Mouse (Mus musculus): Measurements from ENCODE around the gene Ddx4. TPM values are rescaled to one million over a fixed set of nuclear protein-coding genes. Genes with fewer than 3 reads are reported as not detected.

Gene Ddx4
- 0.23 and 0.49 TPM in 2 replicates for polyA plus RNA-seq (2011; ENCODE audit: insufficient read length, low read depth, missing spikeins)

DNA sequence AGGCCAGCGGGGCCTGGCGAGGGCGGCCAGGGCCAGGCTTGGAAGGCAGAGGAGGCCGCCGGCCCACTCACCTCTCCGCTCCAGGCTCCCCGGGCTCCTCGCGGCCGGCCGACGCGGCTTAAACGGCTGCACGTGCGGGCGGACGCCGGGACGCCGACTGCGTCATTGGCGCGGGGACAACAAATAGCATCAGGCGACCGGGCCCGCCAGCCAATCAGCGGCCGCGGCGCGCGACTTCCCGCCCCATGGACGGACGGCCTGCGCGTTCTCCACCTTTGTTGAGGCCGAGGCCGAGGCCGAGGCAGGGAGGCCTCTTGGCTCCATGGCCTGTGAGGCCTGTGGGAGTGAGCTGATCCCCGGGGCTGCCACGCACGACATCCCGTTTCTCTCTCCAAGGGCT, at the start of gene Ddx4:
Gene Ddx4 (minus strand): TSS at position 271 of the 400 bp plus-strand sequence.
- no peak within 1 kb of the TSS for H3K27ac ChIP-seq (ENCODE audit: insufficient read depth, low read length)
- no peaks in the 10 kb centered on the region for H3K4me1 ChIP-seq (ENCODE audit: control insufficient read depth, insufficient read depth, low read length)
- H3K4me3 ChIP-seq (ENCODE audit: insufficient read depth, low read length), result no peak within 1 kb of the TSS
- TF ChIP-seq POLR2A (IDR thresholded peaks at IDR 0.05; ENCODE audit: low read depth, low read length), result no peak
- no peak for TF ChIP-seq CTCF (IDR thresholded peaks at IDR 0.05; ENCODE audit: borderline replicate concordance, insufficient read depth, low read length)

DNA sequence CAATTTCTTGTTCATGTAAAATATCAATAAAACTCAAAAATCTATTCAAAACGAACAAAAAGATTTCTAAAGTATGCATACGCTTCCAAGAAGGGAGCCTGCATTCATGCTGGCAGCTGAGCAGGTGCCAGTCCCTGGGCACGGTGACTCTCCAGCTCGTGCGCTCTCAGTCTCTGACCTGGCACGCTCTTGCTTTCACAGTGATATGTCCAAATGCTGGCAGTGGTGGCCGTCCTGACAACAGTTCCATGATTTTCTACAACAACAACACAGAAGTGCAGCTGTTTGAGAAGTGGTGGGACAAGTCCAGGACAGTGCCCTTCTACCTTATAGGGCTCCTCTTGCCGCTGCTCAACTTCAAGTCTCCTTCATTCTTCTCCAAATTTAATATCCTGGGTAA, 49.0 kb upstream of the Ddx4 start:
- Histone ChIP-seq H3K27ac (ENCODE audit: insufficient read depth, low read length) (no peak overlapping the region), H3K4me1 (ENCODE audit: control insufficient read depth, insufficient read depth, low read length) (peaks cover 10% of the 10 kb centered on the region), H3K4me3 (ENCODE audit: insufficient read depth, low read length) (no peak overlapping the region)
- TF ChIP-seq POLR2A (IDR thresholded peaks at IDR 0.05; ENCODE audit: low read depth, low read length) (no peak), CTCF (IDR thresholded peaks at IDR 0.05; ENCODE audit: borderline replicate concordance, insufficient read depth, low read length) (no peak)

DNA sequence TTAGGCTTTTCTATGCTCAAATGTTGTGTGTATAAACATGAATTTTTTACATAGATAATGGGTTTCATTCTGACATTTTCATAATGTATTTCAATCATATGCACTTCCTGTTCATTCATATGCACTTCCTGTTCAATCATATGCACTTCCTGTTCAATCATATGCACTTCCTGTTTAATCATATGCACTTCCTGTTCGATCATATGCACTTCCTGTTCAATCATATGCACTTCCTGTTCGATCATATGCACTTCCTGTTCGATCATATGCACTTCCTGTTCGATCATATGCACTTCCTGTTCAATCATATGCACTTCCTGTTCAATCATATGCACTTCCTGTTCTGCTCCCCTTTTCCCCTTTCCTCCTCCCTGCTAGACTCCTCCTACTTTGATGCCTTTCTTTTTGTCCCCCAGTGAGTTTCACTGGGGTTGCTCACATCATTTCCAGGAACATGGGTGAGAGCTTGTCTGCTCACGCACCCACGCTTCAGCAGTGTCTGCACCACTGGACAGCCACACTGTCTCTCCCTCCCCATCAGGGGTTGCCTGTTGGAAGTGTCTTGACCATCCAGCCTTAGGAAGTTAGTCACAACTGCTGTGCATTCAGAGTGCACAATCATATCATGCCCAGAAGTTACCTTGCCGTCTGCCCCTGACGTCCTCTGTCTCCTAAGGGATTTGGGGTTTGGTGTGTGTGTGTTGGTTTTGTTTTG, 43.4 kb upstream of the Ddx4 start:
- Histone ChIP-seq H3K27ac (ENCODE audit: insufficient read depth, low read length) (peak overlapping the region; percentile 70), H3K4me3 (ENCODE audit: insufficient read depth, low read length) (no peak overlapping the region), H3K4me1 (ENCODE audit: control insufficient read depth, insufficient read depth, low read length) (0 out of 2 replicates have a peak, but pooled peaks cover 3% of the 10 kb centered on the region)
- no peak for TF ChIP-seq POLR2A (IDR thresholded peaks at IDR 0.05; ENCODE audit: low read depth, low read length)
- no peak for TF ChIP-seq CTCF (IDR thresholded peaks at IDR 0.05; ENCODE audit: borderline replicate concordance, insufficient read depth, low read length)

DNA sequence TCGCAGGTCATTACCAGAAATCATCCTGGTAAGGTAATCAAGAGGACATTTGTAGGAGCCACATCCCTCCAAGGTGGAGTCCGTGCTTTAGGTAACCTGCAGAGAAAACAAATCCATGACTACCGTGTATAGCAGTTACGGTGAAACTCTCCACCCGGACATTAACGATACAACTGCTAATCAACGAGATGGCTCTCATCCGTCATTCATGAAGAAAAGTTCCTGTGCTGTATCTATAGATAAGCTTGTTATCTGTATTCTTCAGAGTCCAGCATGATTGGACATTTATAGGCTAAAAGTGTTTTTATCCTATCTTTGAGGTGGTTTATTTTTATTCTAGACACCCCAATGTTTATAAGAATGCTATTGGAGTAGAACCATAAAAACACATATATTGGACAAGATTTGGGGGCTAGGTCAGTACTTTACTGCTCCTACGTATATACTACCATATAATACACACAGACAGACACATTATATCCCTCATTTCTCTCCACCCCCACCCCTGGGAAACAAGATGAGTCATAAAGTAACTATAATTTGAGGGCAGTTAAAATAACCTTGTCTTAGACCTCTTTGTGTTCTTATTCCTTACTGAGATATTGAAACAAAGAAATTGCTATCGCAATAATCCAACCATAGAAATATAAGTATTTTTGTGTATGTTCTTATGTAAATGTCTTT, 40.7 kb upstream of the Ddx4 start:
- TF ChIP-seq CTCF (IDR thresholded peaks at IDR 0.05; ENCODE audit: borderline replicate concordance, insufficient read depth, low read length), result no peak
- TF ChIP-seq POLR2A (IDR thresholded peaks at IDR 0.05; ENCODE audit: low read depth, low read length), result no peak
- Histone ChIP-seq H3K27ac (ENCODE audit: insufficient read depth, low read length) (no peak overlapping the region), H3K4me1 (ENCODE audit: control insufficient read depth, insufficient read depth, low read length) (0 out of 2 replicates have a peak, but pooled peaks cover 3% of the 10 kb centered on the region), H3K4me3 (ENCODE audit: insufficient read depth, low read length) (no peak overlapping the region)

DNA sequence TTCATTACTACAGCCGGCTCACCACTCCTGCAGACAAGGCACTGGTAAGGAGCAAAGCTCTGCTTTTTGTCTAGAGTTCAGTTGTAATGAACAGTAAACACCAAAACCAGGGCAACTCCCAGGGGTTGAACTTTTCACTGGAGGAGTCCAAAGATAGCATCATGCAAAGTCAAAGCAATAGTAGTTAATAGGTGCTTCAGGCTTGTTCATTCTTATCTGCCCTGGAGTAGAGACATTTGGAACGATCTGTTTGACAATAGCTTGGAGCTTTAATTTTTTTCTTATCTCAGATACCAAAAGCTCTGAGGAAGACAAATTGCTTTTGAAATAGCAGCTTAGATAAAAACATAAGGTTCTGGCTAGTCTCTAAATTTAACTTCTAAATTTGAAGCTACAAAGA, 33.9 kb upstream of the Ddx4 start:
- Histone ChIP-seq H3K27ac (ENCODE audit: insufficient read depth, low read length) (no peak overlapping the region), H3K4me1 (ENCODE audit: control insufficient read depth, insufficient read depth, low read length) (0 out of 2 replicates have a peak, but pooled peaks cover 3% of the 10 kb centered on the region), H3K4me3 (ENCODE audit: insufficient read depth, low read length) (no peak overlapping the region)
- TF ChIP-seq POLR2A (IDR thresholded peaks at IDR 0.05; ENCODE audit: low read depth, low read length) (no peak), CTCF (IDR thresholded peaks at IDR 0.05; ENCODE audit: borderline replicate concordance, insufficient read depth, low read length) (no peak)

DNA sequence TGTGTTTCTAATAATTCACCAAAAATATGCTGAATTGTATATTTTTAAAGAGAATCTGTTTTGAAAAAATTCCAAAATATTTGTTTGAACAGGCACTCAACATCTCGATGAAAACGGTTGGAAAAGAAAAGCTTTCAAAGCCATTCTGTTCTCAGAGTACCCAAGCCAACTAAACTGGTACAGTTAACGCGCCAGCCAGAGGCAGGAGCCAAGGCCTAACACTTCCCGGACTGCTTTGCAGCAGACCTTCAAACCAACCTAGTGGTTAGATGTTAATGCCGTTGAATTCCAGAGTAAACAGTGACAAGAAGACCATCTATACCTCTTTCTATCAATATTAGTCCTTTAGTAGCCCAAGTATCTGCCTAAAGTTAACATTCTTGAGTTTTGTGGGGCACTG, 31.7 kb upstream of the Ddx4 start:
- H3K27ac ChIP-seq (ENCODE audit: insufficient read depth, low read length), result peak overlapping the region; percentile 64
- 0 out of 2 replicates have a peak, but pooled peaks cover 3% of the 10 kb centered on the region for H3K4me1 ChIP-seq (ENCODE audit: control insufficient read depth, insufficient read depth, low read length)
- H3K4me3 ChIP-seq (ENCODE audit: insufficient read depth, low read length), result no peak overlapping the region
- TF ChIP-seq CTCF (IDR thresholded peaks at IDR 0.05; ENCODE audit: borderline replicate concordance, insufficient read depth, low read length) (no peak), POLR2A (IDR thresholded peaks at IDR 0.05; ENCODE audit: low read depth, low read length) (no peak)

DNA sequence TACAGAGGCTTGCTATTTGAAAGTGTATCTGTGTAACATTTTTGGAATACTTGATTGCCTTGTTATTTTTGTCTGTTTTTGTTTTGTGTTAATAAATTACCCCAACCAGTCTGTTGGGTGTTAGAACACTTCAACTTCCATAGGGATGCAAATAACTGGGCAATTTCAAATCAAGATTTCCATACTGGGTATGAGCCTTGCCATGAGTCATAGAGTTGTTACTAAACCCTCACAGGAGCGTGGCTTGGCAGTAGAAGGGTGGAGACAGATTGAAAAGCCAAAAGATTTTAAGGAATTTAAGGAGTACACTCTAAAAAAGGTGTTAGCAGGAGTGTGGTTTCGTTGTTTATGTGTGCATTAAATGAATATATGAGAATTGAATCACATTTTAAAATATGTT, 31.0 kb upstream of the Ddx4 start:
- Histone ChIP-seq H3K4me1 (ENCODE audit: control insufficient read depth, insufficient read depth, low read length) (0 out of 2 replicates have a peak, but pooled peaks cover 3% of the 10 kb centered on the region), H3K27ac (ENCODE audit: insufficient read depth, low read length) (peak overlapping the region; percentile 92), H3K4me3 (ENCODE audit: insufficient read depth, low read length) (no peak overlapping the region)
- no peak for TF ChIP-seq POLR2A (IDR thresholded peaks at IDR 0.05; ENCODE audit: low read depth, low read length)
- no peak for TF ChIP-seq CTCF (IDR thresholded peaks at IDR 0.05; ENCODE audit: borderline replicate concordance, insufficient read depth, low read length)

DNA sequence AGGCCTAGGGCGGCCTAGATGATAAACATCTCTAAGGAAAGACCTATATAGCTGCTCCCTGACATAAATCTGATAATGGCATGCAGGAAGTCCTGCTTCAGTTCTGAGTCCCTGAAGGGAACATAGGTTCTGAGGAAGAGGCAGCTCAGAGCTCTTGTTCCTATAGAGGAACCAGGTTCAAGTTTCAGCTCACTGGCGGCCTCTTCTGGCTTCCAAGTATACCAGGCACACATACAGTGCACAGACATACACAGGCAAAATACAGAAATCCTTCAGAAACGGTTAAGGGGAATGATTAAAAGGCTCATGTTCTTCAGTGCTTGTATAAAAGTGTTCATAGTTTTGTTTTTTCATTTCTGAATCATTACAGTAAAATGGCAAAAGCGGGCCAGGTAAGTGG, 25.9 kb upstream of the Ddx4 start:
- TF ChIP-seq POLR2A (IDR thresholded peaks at IDR 0.05; ENCODE audit: low read depth, low read length) (no peak), CTCF (IDR thresholded peaks at IDR 0.05; ENCODE audit: borderline replicate concordance, insufficient read depth, low read length) (no peak)
- peaks cover 5% of the 10 kb centered on the region for H3K4me1 ChIP-seq (ENCODE audit: control insufficient read depth, insufficient read depth, low read length)
- no peak overlapping the region for H3K4me3 ChIP-seq (ENCODE audit: insufficient read depth, low read length)
- peak overlapping the region; percentile 41; the same call in 1 of the 2 replicates for H3K27ac ChIP-seq (ENCODE audit: insufficient read depth, low read length)

DNA sequence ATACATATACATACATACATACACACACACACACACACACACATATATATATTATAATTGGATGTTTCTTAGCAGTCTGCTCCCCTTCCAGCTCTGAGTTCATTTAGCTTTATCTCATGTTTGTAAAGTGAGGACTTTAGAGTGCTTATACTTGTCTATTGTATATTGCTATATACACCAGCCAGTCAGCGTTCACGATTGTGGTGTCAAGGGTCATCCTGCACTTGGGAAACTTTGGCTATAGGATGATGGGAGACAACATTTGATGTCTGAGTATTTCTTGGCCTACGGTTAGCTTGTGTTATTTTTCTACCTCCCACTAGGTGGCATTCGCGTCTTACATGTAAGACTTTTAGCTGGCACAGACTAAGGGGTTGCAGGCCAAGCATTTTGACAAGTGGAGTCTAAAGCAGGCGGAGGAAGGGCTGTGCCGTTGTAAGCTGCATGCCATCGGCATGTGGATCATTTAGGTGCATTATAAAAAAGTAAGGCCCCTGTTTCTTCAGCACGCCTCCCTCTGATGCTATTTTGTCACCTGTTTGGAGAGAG, 21.7 kb upstream of the Ddx4 start:
- peaks cover 5% of the 10 kb centered on the region for H3K4me1 ChIP-seq (ENCODE audit: control insufficient read depth, insufficient read depth, low read length)
- TF ChIP-seq CTCF (IDR thresholded peaks at IDR 0.05; ENCODE audit: borderline replicate concordance, insufficient read depth, low read length) (0 out of 2 replicates have a peak, but pooled peaks have one; percentile 18), POLR2A (IDR thresholded peaks at IDR 0.05; ENCODE audit: low read depth, low read length) (no peak)
- no peak overlapping the region for H3K27ac ChIP-seq (ENCODE audit: insufficient read depth, low read length)
- no peak overlapping the region for H3K4me3 ChIP-seq (ENCODE audit: insufficient read depth, low read length)
